Mouse (Mus musculus) bone marrow, adult 2 months (tissue): ENCODE data around the gene Cbx2.

Experiments used
- CTCF ChIP-seq: fragments of 200-500 bp; IDR thresholded peaks from 2 replicates; pipeline ENCODE4 v1.5.1; 2011; ENCODE audit warnings: low read length, control low read depth; ENCODE audit not compliant: control insufficient read depth, insufficient read depth
- POLR2A ChIP-seq: fragments of 200-500 bp; IDR thresholded peaks from 2 replicates; pipeline ENCODE4 v1.6.1; 2011; ENCODE audit warnings: low read depth, mild to moderate bottlenecking, control low read depth, low read length, borderline replicate concordance; ENCODE audit not compliant: control insufficient read depth

DNA sequence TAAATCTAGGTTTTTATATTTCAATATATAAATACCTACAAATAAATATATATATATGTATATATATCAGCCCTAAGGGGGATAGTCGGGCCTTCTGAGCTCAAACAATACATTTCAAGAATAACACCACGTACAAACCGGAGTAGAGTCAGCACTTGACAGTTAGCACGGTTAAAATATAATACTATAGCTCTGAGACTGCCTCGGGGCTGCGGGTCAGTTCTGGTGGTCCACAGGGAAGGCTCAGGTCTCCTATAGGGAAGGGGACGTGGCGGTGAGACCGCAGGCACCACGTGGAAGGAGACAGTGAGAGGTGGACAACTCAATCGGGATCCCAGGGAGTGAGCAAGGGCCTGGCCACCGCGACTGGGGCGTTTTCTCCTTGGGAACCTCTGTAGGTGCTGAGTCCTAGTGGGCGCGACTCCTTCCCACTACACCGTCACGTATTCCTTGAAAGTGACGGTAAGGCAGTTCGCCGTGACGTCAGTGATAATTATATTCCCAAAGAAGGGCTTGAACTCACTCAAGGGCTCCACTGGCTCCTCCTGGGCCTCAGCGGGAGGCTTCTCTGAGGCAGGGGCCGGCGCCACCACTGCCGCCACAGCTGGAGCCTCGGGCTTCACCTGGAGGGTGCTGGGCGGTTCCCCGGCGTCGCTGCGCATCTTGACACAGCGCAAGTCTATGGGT is 57.8 kb downstream of the Cbx2 start:
- TF ChIP-seq CTCF = no peak
- TF ChIP-seq POLR2A = no peak
